Mouse (Mus musculus): ENCODE data around the gene Sox13. TPM values are rescaled to one million over a fixed set of nuclear protein-coding genes. Genes with fewer than 3 reads are reported as not detected.
A peak's percentile ranks its signal among the peaks of the same experiment; 100 is the strongest.

The Sox13 gene
- polyA plus RNA-seq, 1 experiment from 2014 or later: 14.2 TPM

- H3K27ac ChIP-seq: no peak overlapping the region
- no peak for ATAC-seq (ENCODE audit: low FRiP score, low read depth)
- H3K9me3 ChIP-seq: no peaks in the 10 kb centered on the region
- H3K4me1 ChIP-seq: peaks cover 13% of the 10 kb centered on the region
- no peak overlapping the region for H3K9ac ChIP-seq
- no peaks in the 10 kb centered on the region; the same call in 1 of the 2 replicates for H3K27me3 ChIP-seq (replicated peaks)
- H3K4me2 ChIP-seq (replicated peaks): no peak overlapping the region
- H3K36me3 ChIP-seq: no peaks in the 10 kb centered on the region
- 49% methylated on average over 13 of the region's 13 CpGs for WGBS
- H3K4me3 ChIP-seq: no peak overlapping the region
Observed at GRCm38 (mm10) chr1:133451869-133452563, 27.8 kb upstream of the Sox13 start.

GRCm38 (mm10) chr1:133451025-133451424 is 26.8 kb upstream of the Sox13 start:
- no peak for ATAC-seq (ENCODE audit: low FRiP score, low read depth)
- no peak overlapping the region for H3K9ac ChIP-seq
- no peaks in the 10 kb centered on the region; the same call in 1 of the 2 replicates for H3K27me3 ChIP-seq (replicated peaks)
- no peak overlapping the region for H3K4me2 ChIP-seq (replicated peaks)
- H3K9me3 ChIP-seq: no peaks in the 10 kb centered on the region
- no peaks in the 10 kb centered on the region for H3K36me3 ChIP-seq
- H3K4me1 ChIP-seq: peaks cover 13% of the 10 kb centered on the region
- 76% methylated on average over 11 of the region's 11 CpGs for WGBS
- H3K4me3 ChIP-seq: no peak overlapping the region
- H3K27ac ChIP-seq: no peak overlapping the region

- no peak for ATAC-seq (ENCODE audit: low FRiP score, low read depth)
- H3K9me3 ChIP-seq: no peaks in the 10 kb centered on the region
- H3K4me3 ChIP-seq: no peak overlapping the region
- no peak overlapping the region for H3K9ac ChIP-seq
- no peak overlapping the region for H3K27ac ChIP-seq
- H3K4me1 ChIP-seq: peaks cover 13% of the 10 kb centered on the region
- no peaks in the 10 kb centered on the region for H3K36me3 ChIP-seq
- no peaks in the 10 kb centered on the region; the same call in 1 of the 2 replicates for H3K27me3 ChIP-seq (replicated peaks)
- WGBS: 26% methylated on average over 14 of the region's 14 CpGs
- H3K4me2 ChIP-seq (replicated peaks): no peak overlapping the region; the same call in 1 of the 2 replicates
Observed at GRCm38 (mm10) chr1:133448351-133448931, 24.3 kb upstream of the Sox13 start.

- Histone ChIP-seq H3K4me3 (no peak overlapping the region), H3K27ac (no peak overlapping the region), H3K4me2 (replicated peaks) (no peak overlapping the region), H3K27me3 (replicated peaks) (no peaks in the 10 kb centered on the region), H3K36me3 (no peaks in the 10 kb centered on the region), H3K9me3 (no peaks in the 10 kb centered on the region), H3K4me1 (peaks cover 7% of the 10 kb centered on the region), H3K9ac (no peak overlapping the region)
- 91% methylated on average over 4 of the region's 4 CpGs for WGBS
- no peak for ATAC-seq (ENCODE audit: low FRiP score, low read depth)
Observed at GRCm38 (mm10) chr1:133446291-133446690, 22.1 kb upstream of the Sox13 start.

GRCm38 (mm10) chr1:133444315-133444714 is 20.1 kb upstream of the Sox13 start:
- H3K9ac ChIP-seq: no peak overlapping the region
- no peak overlapping the region for H3K4me3 ChIP-seq
- H3K27ac ChIP-seq: no peak overlapping the region
- WGBS: 88% methylated on average over 8 of the region's 8 CpGs
- no peak for ATAC-seq (ENCODE audit: low FRiP score, low read depth)
- no peaks in the 10 kb centered on the region for H3K36me3 ChIP-seq
- H3K4me1 ChIP-seq: peaks cover 7% of the 10 kb centered on the region
- H3K27me3 ChIP-seq (replicated peaks): no peaks in the 10 kb centered on the region
- H3K4me2 ChIP-seq (replicated peaks): no peak overlapping the region
- H3K9me3 ChIP-seq: no peaks in the 10 kb centered on the region

GRCm38 (mm10) chr1:133437916-133438683 is 13.9 kb upstream of the Sox13 start:
- peak overlapping the region; percentile 20 for H3K4me2 ChIP-seq (replicated peaks)
- no peak for ATAC-seq (ENCODE audit: low FRiP score, low read depth)
- no peak overlapping the region for H3K9ac ChIP-seq

GRCm38 (mm10) chr1:133434756-133435112 is 10.6 kb upstream of the Sox13 start:
- Histone ChIP-seq H3K9ac (peak overlapping the region; percentile 13; the same call in 1 of the 2 replicates), H3K36me3 (no peaks in the 10 kb centered on the region), H3K9me3 (peaks cover 5% of the 10 kb centered on the region; the same call in 1 of the 2 replicates), H3K27ac (peak overlapping the region; percentile 26), H3K4me1 (peaks cover 29% of the 10 kb centered on the region), H3K27me3 (replicated peaks) (no peaks in the 10 kb centered on the region), H3K4me2 (replicated peaks) (peak overlapping the region; percentile 52), H3K4me3 (no peak overlapping the region)
- 4% methylated on average over 10 of the region's 10 CpGs for WGBS
- ATAC-seq (ENCODE audit: low FRiP score, low read depth): no peak

More at GRCm38 (mm10) chr1:133437916-133438683, 13.9 kb upstream of the Sox13 start:
- Histone ChIP-seq H3K4me1 (peaks cover 23% of the 10 kb centered on the region), H3K27ac (no peak overlapping the region), H3K36me3 (no peaks in the 10 kb centered on the region), H3K9me3 (no peaks in the 10 kb centered on the region), H3K27me3 (replicated peaks) (no peaks in the 10 kb centered on the region), H3K4me3 (no peak overlapping the region)
- WGBS: 19% methylated on average over 14 of the region's 14 CpGs

- peak overlapping the region; percentile 26 for H3K27ac ChIP-seq
- H3K4me1 ChIP-seq: peaks cover 29% of the 10 kb centered on the region
- no peaks in the 10 kb centered on the region for H3K36me3 ChIP-seq
- H3K27me3 ChIP-seq (replicated peaks): no peaks in the 10 kb centered on the region
- peaks cover 11% of the 10 kb centered on the region for H3K9me3 ChIP-seq
- H3K4me2 ChIP-seq (replicated peaks): peak overlapping the region; percentile 52
- H3K4me3 ChIP-seq: no peak overlapping the region
- H3K9ac ChIP-seq: peak overlapping the region; percentile 13; the same call in 1 of the 2 replicates
- 5% methylated on average over 10 of the region's 12 CpGs for WGBS
- peak; percentile 87 for ATAC-seq (ENCODE audit: low FRiP score, low read depth)
Observed at GRCm38 (mm10) chr1:133434018-133434755, 10.0 kb upstream of the Sox13 start.

- 11% methylated on average over 2 of the region's 2 CpGs for WGBS
- H3K4me3 ChIP-seq: no peak overlapping the region
Observed at GRCm38 (mm10) chr1:133432566-133432965, 8.4 kb upstream of the Sox13 start.

GRCm38 (mm10) chr1:133431133-133431532 is 7.0 kb upstream of the Sox13 start:
- Histone ChIP-seq H3K36me3 (no peaks in the 10 kb centered on the region), H3K9ac (no peak overlapping the region), H3K9me3 (peaks cover 12% of the 10 kb centered on the region), H3K4me3 (no peak overlapping the region), H3K4me1 (peaks cover 22% of the 10 kb centered on the region), H3K4me2 (replicated peaks) (no peak overlapping the region), H3K27me3 (replicated peaks) (no peaks in the 10 kb centered on the region), H3K27ac (no peak overlapping the region)
- WGBS: 94% methylated on average over 2 of the region's 2 CpGs
- ATAC-seq (ENCODE audit: low FRiP score, low read depth): no peak

More at GRCm38 (mm10) chr1:133432566-133432965, 8.4 kb upstream of the Sox13 start:
- H3K9ac ChIP-seq: no peak overlapping the region
- no peak overlapping the region for H3K4me2 ChIP-seq (replicated peaks)
- H3K36me3 ChIP-seq: no peaks in the 10 kb centered on the region
- H3K9me3 ChIP-seq: peaks cover 12% of the 10 kb centered on the region
- ATAC-seq (ENCODE audit: low FRiP score, low read depth): no peak
- H3K27ac ChIP-seq: no peak overlapping the region
- H3K27me3 ChIP-seq (replicated peaks): no peaks in the 10 kb centered on the region
- peaks cover 22% of the 10 kb centered on the region for H3K4me1 ChIP-seq

- Histone ChIP-seq H3K4me3 (peak overlapping the region; percentile 80), H3K27me3 (replicated peaks) (no peaks in the 10 kb centered on the region), H3K4me1 (peaks cover 19% of the 10 kb centered on the region), H3K9me3 (peaks cover 6% of the 10 kb centered on the region), H3K27ac (0 out of 2 replicates have a peak overlapping the region, but pooled peaks have one; percentile 65), H3K4me2 (replicated peaks) (peak overlapping the region; percentile 98), H3K9ac (peak overlapping the region; percentile 92; the same call in 1 of the 2 replicates), H3K36me3 (no peaks in the 10 kb centered on the region)
- WGBS: 59% methylated on average over 4 of the region's 4 CpGs
- ATAC-seq (ENCODE audit: low FRiP score, low read depth): peak; percentile 26; the same call in 1 of the 2 replicates
Observed at GRCm38 (mm10) chr1:133424547-133425140, 467 bp upstream of the Sox13 start.

Measured in neural tube, embryonic 12.5 days (tissue).